Mouse (Mus musculus): ENCODE data around the gene Pcbp4.
"Not testable (repeated sequence)": the region's sequence is repeated elsewhere in the genome, so short reads cannot be mapped to it uniquely, and the experiment has no call there.

Pcbp4 gene

DNA sequence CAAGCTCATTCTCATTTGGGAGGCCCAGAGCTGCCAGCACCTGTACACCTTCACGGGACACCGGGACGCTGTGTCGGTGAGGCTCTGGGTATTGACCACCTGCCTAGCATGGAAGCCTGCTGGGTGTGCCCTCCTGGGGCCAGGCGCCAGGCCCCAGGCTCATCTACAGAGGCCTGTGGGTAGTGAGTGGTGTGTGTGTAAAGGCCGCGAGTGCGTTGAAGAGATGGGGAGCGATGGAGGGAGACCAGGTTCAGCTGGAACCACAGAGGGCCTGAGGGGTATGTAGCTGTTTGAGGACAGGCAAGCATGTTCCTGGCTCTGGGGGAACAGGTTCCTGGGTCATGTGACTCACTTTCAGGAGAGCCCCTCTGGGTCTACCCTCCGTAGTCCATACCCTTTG, 30.0 kb downstream of the Pcbp4 start:
- no peak for DNase-seq

DNA sequence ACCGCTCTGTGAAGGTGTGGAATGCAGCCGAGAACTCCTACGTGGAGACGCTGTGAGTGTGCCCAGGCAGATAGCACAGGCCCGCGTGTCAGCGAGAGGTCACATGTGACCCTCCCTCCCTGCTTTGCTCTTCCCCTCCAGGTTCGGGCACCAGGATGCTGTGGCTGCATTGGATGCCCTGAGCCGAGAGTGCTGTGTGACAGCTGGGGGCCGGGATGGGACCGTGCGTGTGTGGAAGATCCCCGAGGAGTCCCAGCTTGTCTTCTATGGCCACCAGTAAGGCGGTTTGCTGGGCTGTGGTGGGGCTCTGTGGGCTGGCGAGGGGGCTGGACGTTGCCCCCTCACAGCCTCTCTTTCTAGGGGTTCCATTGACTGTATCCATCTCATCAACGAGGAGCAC, 30.5 kb downstream of the Pcbp4 start:
- DNase-seq: no peak

GRCm38 (mm10) chr9:106485076-106485475, 32.0 kb downstream of the Pcbp4 start:
- DNase-seq: no peak

GRCm38 (mm10) chr9:106487602-106488001, 34.5 kb downstream of the Pcbp4 start:
- DNase-seq: not testable (repeated sequence)

DNA sequence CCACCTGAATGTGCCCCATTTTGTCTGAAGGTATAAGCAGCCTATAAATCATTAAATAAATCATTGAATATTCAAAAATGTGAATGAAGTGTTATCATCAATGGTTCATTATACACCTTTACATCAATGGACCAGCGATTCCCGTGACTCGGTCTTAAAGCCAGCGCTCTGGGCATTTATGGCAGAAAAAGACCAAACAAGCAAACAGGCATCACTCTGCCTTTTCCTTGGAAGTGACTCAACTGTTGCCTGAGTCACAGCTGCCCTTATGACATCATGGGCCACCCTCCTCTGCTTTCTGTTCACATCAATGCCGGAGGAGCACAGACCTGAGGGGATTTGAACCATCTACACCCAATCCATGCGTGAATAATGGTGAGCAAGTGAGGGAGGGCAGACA, 46.6 kb downstream of the Pcbp4 start, which contains the start of gene Iqcf1:
Gene Iqcf1 (plus strand): TSS at position 301 of the 400 bp plus-strand sequence.
- DNase-seq: no peak

DNA sequence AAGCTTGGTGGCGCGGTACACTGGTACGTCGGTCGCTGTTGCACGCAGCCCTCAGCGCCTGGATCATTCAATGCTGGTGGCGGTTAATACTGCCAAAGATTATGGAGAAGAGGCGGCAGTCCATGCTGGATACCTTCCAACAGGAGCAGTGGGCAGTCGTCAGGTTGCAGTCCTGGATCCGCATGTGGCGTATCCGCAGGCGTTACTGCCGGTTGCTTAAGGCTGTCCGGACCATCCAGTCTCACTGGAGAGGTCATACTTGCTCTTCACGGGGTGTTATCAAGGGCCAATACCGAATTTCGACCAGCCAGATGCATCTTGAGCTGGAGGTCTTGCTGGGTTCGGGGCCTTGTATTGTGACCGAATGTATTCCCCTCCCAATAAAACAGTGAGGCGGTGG, 48.8 kb downstream of the Pcbp4 start:
- DNase-seq: no peak

GRCm38 (mm10) chr9:106504246-106504645, 51.2 kb downstream of the Pcbp4 start:
- DNase-seq: no peak

DNA sequence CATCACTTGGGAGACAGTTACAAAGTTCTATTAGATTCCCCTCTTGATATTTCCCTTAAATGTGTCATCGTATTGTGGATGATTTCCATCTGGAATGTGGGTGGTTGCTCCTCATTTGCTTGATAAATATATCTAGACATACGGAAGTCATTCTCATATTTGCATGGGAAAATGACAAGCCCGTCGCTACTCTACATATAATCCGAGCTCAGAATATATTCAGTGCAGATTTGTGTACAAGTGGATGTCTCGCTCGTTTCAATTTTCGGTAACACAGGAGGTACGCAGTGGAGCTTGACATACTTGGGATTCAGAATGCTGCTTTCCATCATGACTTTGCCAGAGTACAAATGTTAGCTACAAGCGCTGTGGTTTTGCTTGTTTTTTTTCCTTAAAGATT, 56.3 kb downstream of the Pcbp4 start:
- DNase-seq: no peak

DNA sequence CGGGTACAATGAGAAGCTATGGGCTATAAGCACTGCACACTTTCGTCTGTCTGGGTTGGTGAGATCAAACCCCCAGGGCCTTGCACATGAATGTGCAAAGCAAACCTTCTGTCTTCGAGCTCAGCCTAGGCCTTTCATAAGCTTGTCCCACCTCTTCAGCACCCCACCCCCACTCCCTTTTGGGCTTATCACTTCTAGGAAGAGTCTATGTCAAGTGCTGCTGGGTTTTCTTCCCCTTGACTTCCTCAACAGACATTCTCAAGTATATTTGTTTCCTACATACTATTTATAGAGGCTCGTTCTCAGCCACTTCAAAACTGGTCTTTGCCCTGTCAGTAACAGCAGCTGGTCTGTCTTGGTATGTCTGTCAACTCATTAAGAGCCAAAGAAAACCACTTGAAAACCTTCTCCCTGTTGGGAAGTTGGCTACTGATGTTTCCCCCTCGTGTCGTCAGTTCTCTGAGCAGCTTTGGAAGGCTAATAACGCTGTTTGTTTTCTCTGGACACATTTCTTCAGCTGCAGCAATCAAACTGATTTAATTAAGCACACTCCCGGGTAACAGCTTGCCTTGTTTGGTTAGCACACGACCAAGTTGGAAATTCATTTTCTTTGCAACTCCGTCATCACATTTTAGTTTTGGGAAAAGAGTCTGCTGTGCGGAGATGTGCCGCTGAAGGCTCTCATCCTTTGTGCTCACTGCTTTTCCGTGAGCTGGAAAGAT, 59.8 kb downstream of the Pcbp4 start:
- no peak for DNase-seq

DNA sequence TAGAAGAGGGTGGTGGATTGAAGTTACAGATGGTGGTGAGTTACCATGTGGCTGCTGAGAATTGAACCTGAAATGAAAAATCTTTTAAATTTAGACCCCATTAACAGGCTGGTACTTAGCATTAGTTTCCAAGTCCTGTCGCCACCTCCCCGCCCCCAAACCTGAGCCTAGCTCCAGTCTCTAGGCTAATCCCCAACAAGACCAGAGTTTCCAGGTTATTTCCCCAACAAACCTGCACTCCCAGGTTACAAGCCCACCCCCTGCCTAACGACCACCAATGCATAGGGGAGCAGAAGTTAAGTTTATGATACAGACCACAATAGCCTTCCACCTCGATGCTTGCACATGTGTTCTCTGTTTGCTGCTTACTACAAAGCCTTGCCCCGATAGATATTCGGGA, 60.5 kb downstream of the Pcbp4 start:
- no peak for DNase-seq
